ENCODE assay signal across 22 mouse cellular contexts in the genomic region with DNA sequence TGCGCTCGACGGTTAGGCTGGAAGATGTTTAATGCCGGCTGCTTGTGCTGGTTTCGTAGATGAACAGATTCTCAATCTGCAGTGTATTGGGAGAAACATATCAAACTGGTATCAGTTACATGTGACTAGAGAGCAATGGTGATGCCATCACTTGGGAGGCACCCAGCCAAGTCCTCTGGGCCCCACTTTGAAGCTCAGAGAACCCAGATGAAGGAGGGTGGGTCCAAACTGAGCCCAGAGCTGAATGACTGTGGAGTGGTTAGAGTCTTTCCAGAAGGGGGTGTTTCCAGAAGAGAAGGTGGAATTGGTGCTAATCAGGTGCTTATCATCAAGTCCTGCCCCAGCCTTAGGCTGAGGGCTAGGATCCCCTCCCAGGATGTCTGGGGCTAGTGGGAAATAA. TPM values are rescaled to one million over a fixed set of nuclear protein-coding genes. Genes with fewer than 3 reads are reported as not detected.
A peak's percentile ranks its signal among the peaks of the same experiment; 100 is the strongest.
DNase-seq lines count a peak whose midpoint lies in the region; ATAC-seq and TF ChIP-seq lines count a peak whose summit lies in the region.
"Had no signal": no experiment of that assay in that cellular context is flagged by ENCODE, and none has a peak within 500 bp of the region (broad histone marks: within the 10 kb centered on the region; RNA-seq: fewer than 3 reads in every experiment).

No protein-coding gene starts in this region.

- no peak overlapping the region for H3K4me3 ChIP-seq in heart, adult 2 months
- H3K4me3 ChIP-seq in heart, embryonic 10.5 days, result no peak overlapping the region
- H3K4me3 ChIP-seq in hindbrain, embryonic 16.5 days (ENCODE audit: low read length), result peak overlapping the region; percentile 7; the same call in 1 of the 2 replicates
- no peak overlapping the region for H3K4me3 ChIP-seq in midbrain, embryonic 12.5 days
- H3K4me3 ChIP-seq in neural tube, embryonic 13.5 days, result no peak overlapping the region
- H3K4me3 ChIP-seq: limb, embryonic 13.5 days; lung, embryonic 15.5 days had no signal

- no peak for TF ChIP-seq CTCF in heart, adult 2 months (IDR thresholded peaks at IDR 0.05)

- 71% methylated on average over 5 of the region's 5 CpGs for WGBS in heart, adult 2 months
- WGBS in heart, embryonic 10.5 days, result 89% methylated on average over 5 of the region's 5 CpGs
- 74% methylated on average over 5 of the region's 5 CpGs for WGBS in hindbrain, embryonic 16.5 days
- 86% methylated on average over 5 of the region's 5 CpGs for WGBS in midbrain, embryonic 12.5 days
- 69% methylated on average over 5 of the region's 5 CpGs for WGBS in neural tube, embryonic 13.5 days

- no peak for ATAC-seq in hindbrain, embryonic 16.5 days
- no peak for ATAC-seq in midbrain, embryonic 12.5 days (ENCODE audit: low FRiP score, low read depth)
- no peak for ATAC-seq in neural tube, embryonic 13.5 days (ENCODE audit: low read depth)
- ATAC-seq: forebrain, embryonic 14.5 days; intestine, postnatal 0 days had no signal

- no peaks in the 10 kb centered on the region; the same call in 1 of the 2 replicates for H3K27me3 ChIP-seq in heart, adult 2 months (ENCODE audit: control insufficient read depth, insufficient read depth, low read length)
- peaks cover 87% of the 10 kb centered on the region for H3K27me3 ChIP-seq in heart, embryonic 10.5 days (ENCODE audit: insufficient read depth, poor library complexity, severe bottlenecking)
- H3K27me3 ChIP-seq in hindbrain, embryonic 16.5 days (replicated peaks; ENCODE audit: control insufficient read depth, insufficient read depth, low read length), result no peaks in the 10 kb centered on the region; the same call in 1 of the 2 replicates
- H3K27me3 ChIP-seq in midbrain, embryonic 12.5 days, result peaks cover 39% of the 10 kb centered on the region
- peaks cover 21% of the 10 kb centered on the region for H3K27me3 ChIP-seq in neural tube, embryonic 13.5 days

- peak in 1 of 2 experiments; percentile 12 for DNase-seq in heart, adult 2 months
- no peak for DNase-seq in heart, embryonic 10.5 days (ENCODE audit: low spot score)
- no peak for DNase-seq in ovary, postnatal 14 days (ENCODE audit: low spot score)
- DNase-seq in gastrocnemius, postnatal 25 days, result no peak
- DNase-seq: cerebellum, adult 18-20 months; gastrocnemius, postnatal 14 days; right cerebral cortex, postnatal 4 days; thymus, postnatal 14 days had no signal

- H3K4me2 ChIP-seq in hindbrain, embryonic 16.5 days (ENCODE audit: low read length), result peak overlapping the region; percentile 98
- peak overlapping the region; percentile 99; the same call in 1 of the 2 replicates for H3K4me2 ChIP-seq in midbrain, embryonic 12.5 days (replicated peaks)
- H3K4me2 ChIP-seq in neural tube, embryonic 13.5 days, result peak overlapping the region; percentile 10; the same call in 1 of the 2 replicates
- H3K4me2 ChIP-seq: limb, embryonic 13.5 days; lung, embryonic 15.5 days had no signal

- no peak for TF ChIP-seq POLR2A in heart, adult 2 months (IDR thresholded peaks at IDR 0.05; ENCODE audit: insufficient read depth, low read depth, low read length)

- no peaks in the 10 kb centered on the region for H3K79me2 ChIP-seq in heart, adult 2 months (replicated peaks; ENCODE audit: control insufficient read depth, insufficient read depth, low read length)

- TF ChIP-seq EP300 in heart, adult 2 months (IDR thresholded peaks at IDR 0.05; ENCODE audit: insufficient read depth, low read depth, low read length), result no peak

- no peaks in the 10 kb centered on the region for H3K36me3 ChIP-seq in heart, adult 2 months (ENCODE audit: control insufficient read depth, insufficient read depth, low read length)
- H3K36me3 ChIP-seq in heart, embryonic 10.5 days, result no peaks in the 10 kb centered on the region
- no peaks in the 10 kb centered on the region for H3K36me3 ChIP-seq in hindbrain, embryonic 16.5 days (ENCODE audit: control insufficient read depth, insufficient read depth, low read length)
- H3K36me3 ChIP-seq in midbrain, embryonic 12.5 days, result no peaks in the 10 kb centered on the region
- peaks cover 5% of the 10 kb centered on the region; the same call in 1 of the 2 replicates for H3K36me3 ChIP-seq in neural tube, embryonic 13.5 days
- H3K36me3 ChIP-seq: limb, embryonic 13.5 days; lung, embryonic 15.5 days had no signal

- H3K27ac ChIP-seq in heart, adult 2 months, result peak overlapping the region; percentile 12
- no peak overlapping the region for H3K27ac ChIP-seq in heart, embryonic 10.5 days
- H3K27ac ChIP-seq in hindbrain, embryonic 16.5 days (ENCODE audit: low read depth, low read length), result no peak overlapping the region
- no peak overlapping the region for H3K27ac ChIP-seq in midbrain, embryonic 12.5 days (replicated peaks)
- H3K27ac ChIP-seq in neural tube, embryonic 13.5 days (replicated peaks), result no peak overlapping the region
- H3K27ac ChIP-seq: kidney, postnatal 0 days; limb, embryonic 13.5 days; liver, embryonic 14.5 days; lung, embryonic 15.5 days; macrophage; stomach, postnatal 0 days had no signal

- intact Hi-C loops in heart, adult 2 months (cut with DNase I), result no loop called here

- H3K9me3 ChIP-seq in heart, embryonic 10.5 days, result no peaks in the 10 kb centered on the region
- no peaks in the 10 kb centered on the region for H3K9me3 ChIP-seq in hindbrain, embryonic 16.5 days (ENCODE audit: control insufficient read depth, low read length)
- H3K9me3 ChIP-seq in midbrain, embryonic 12.5 days, result no peaks in the 10 kb centered on the region
- H3K9me3 ChIP-seq in neural tube, embryonic 13.5 days, result no peaks in the 10 kb centered on the region
- H3K9me3 ChIP-seq: limb, embryonic 13.5 days; lung, embryonic 15.5 days had no signal

- H3K4me1 ChIP-seq in heart, adult 2 months (ENCODE audit: control insufficient read depth, insufficient read depth, low read length), result no peaks in the 10 kb centered on the region
- peaks cover 31% of the 10 kb centered on the region for H3K4me1 ChIP-seq in heart, embryonic 10.5 days
- peaks cover 16% of the 10 kb centered on the region for H3K4me1 ChIP-seq in hindbrain, embryonic 16.5 days (ENCODE audit: control insufficient read depth, insufficient read depth, low read depth, low read length)
- H3K4me1 ChIP-seq in midbrain, embryonic 12.5 days, result peaks cover 44% of the 10 kb centered on the region
- H3K4me1 ChIP-seq in neural tube, embryonic 13.5 days (replicated peaks), result peaks cover 47% of the 10 kb centered on the region

- no peak overlapping the region for H3K9ac ChIP-seq in heart, adult 2 months (ENCODE audit: low read depth, low read length)
- H3K9ac ChIP-seq in hindbrain, embryonic 16.5 days (ENCODE audit: low read depth, low read length), result no peak overlapping the region
- H3K9ac ChIP-seq in midbrain, embryonic 12.5 days (replicated peaks), result no peak overlapping the region
- no peak overlapping the region for H3K9ac ChIP-seq in neural tube, embryonic 13.5 days
- H3K9ac ChIP-seq: limb, embryonic 13.5 days; liver, embryonic 14.5 days; lung, embryonic 15.5 days had no signal

RNA-seq across cellular contexts. Expression of a gene that starts 2.8 kb away (rescaled TPM):
- total RNA-seq in heart, adult 2 months (2021), result 10 to 100 TPM; 15.4 to 21.0 TPM
- 15.9 and 18.7 TPM in 2 replicates for polyA plus RNA-seq in heart, adult 2 months (2012; rRNA removed)
- polyA plus RNA-seq in heart, embryonic 10.5 days (2016; fragmentation: Nextera tagmentation; extraction: Ambion mirVana), result 0.26 and 0.60 TPM in 2 replicates
- 8.3 and 10.0 TPM in 2 replicates for polyA plus RNA-seq in hindbrain, embryonic 16.5 days (2015; fragmentation: Nextera tagmentation; extraction: Ambion mirVana)
- polyA plus RNA-seq in midbrain, embryonic 12.5 days (2016; fragmentation: Nextera tagmentation; extraction: Ambion mirVana), result 5.2 and 5.4 TPM in 2 replicates
- polyA plus RNA-seq in neural tube, embryonic 13.5 days (2015; fragmentation: Nextera tagmentation; extraction: Ambion mirVana), result 4.6 and 6.1 TPM in 2 replicates
- total RNA-seq in gastrocnemius, postnatal 25 days (2021), result under 1 TPM; 0.16 to 0.26 TPM
- total RNA-seq: common myeloid progenitor, adult 5-6 weeks; hematopoietic stem cell, adult 5-6 weeks; monocyte, adult 5-6 weeks had no signal
- polyA plus RNA-seq: macrophage had no signal

RNA-seq across cellular contexts. Expression of a gene that starts 14.7 kb away (rescaled TPM):
- 1 to 10 TPM; 4.1 to 4.3 TPM for total RNA-seq in heart, adult 2 months (2021)
- polyA plus RNA-seq in heart, adult 2 months (2012; rRNA removed), result 2.8 and 4.0 TPM in 2 replicates
- polyA plus RNA-seq in heart, embryonic 10.5 days (2016; fragmentation: Nextera tagmentation; extraction: Ambion mirVana), result 3.0 and 3.4 TPM in 2 replicates
- polyA plus RNA-seq in hindbrain, embryonic 16.5 days (2015; fragmentation: Nextera tagmentation; extraction: Ambion mirVana), result 11.1 and 12.8 TPM in 2 replicates
- polyA plus RNA-seq in midbrain, embryonic 12.5 days (2016; fragmentation: Nextera tagmentation; extraction: Ambion mirVana), result 94.9 and 101 TPM in 2 replicates
- polyA plus RNA-seq in neural tube, embryonic 13.5 days (2015; fragmentation: Nextera tagmentation; extraction: Ambion mirVana), result 9.0 and 10.5 TPM in 2 replicates
- 1 to 10 TPM in 1 of 2 experiments, under 1 TPM in 1; 0.79 to 1.3 TPM for total RNA-seq in gastrocnemius, postnatal 25 days (2021)

Comparison
In these comparisons a context has a peak if more than half of its experiments do, and no peak if none do; other contexts are left out.
1. H3K4me2 ChIP-seq: peak in every context shown above with its lines; median percentile 99 in midbrain, embryonic 12.5 days; 98 in hindbrain, embryonic 16.5 days; 10 in neural tube, embryonic 13.5 days.